Mouse (Mus musculus) WW6 (cell line): ENCODE measurements around the gene Peg10.
"Not testable (repeated sequence)": the region's sequence is repeated elsewhere in the genome, so short reads cannot be mapped to it uniquely, and the experiment has no call there.

Source experiments
- DNase-seq: peaks from one replicate; pipeline ENCODE4 v3.0.0-alpha.2; 2013; ENCODE audit warnings: low read depth, low spot score

Peg10 gene

DNA sequence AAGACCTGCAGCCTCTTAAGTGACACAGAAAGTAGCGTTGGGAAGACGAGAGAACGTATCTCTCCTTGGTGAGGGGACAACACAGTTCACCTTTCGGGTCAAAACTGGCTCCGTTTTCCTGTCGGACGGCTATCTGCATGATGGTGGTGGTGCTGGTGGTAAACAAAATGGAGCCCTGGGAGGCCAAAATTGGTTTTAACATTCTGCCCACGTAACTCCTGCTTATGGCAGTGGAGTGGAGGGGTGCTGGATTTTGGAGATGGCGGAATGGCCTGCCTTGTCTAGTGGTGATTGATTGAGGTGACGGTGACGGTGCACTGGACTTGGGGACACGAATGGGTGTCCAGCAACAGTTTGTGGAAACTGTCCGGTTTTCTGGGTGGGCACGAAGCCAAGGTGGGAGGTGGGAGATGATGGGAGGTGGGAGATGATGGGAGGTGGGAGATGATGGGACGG is 1.4 kb downstream of the Peg10 start:
- no peak for DNase-seq

DNA sequence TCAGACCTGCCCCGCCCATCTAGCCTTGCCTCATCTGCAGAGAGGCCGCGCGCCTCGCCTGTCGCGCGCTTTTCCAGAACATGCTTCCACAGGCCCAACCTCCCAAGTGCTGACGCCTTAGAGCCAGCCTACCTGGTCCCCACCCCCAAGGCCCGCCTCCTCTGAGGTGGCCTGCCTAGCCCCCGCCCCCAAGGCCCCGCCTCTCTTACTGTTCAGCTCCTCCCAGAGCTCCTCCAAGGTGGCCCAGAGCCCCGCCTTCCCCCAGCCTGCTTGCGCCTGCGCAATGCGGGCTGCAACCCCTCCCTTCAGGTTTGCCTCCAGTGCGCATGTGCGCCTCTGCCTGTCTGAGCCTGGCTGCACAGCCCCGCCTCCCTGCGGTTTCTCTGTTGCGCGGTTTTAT is 2.0 kb downstream of the Peg10 start:
- peak; percentile 81 for DNase-seq

DNA sequence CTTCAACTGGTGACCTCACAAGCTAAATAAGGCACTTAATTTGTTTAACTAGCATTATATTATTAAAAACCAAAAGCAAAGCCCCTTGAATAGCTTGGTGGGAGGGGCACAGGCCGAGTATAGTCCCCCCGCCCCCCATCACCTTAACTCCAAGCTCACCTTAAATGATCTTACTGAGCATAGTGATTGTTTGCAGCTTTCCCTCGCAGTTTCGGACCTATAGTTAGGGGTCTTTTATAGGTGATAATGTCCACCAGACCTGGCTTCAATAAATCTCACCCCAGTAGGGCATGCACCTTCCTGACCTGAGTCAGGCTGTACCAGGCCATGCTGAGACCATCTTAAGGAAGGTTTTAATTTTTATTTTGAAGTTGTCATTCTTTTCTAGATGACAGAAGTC is 4.2 kb downstream of the Peg10 start:
- no peak for DNase-seq

DNA sequence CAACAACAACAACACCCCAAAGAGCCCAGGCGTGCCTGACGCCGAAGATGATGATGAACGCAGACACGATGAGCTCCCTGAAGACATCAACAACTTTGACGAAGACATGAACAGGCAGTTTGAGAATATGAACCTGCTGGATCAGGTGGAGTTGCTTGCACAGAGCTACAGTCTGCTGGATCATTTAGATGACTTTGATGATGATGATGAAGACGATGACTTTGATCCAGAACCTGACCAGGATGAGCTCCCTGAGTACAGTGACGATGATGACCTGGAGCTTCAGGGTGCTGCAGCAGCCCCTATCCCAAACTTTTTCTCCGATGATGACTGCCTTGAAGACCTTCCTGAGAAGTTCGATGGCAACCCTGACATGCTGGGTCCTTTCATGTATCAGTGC is 7.2 kb downstream of the Peg10 start:
- DNase-seq = no peak

DNA sequence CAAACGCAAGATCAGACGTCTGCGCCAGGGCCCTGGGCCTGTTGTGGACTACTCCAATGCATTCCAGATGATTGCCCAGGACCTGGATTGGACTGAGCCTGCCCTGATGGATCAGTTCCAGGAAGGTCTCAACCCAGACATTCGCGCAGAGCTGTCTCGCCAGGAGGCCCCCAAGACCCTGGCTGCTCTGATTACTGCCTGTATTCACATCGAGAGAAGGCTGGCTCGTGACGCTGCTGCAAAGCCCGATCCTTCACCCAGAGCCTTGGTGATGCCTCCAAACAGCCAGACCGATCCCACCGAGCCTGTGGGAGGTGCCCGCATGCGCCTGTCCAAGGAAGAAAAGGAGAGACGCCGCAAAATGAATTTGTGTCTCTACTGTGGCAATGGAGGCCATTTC is 7.8 kb downstream of the Peg10 start:
- DNase-seq = no peak

DNA sequence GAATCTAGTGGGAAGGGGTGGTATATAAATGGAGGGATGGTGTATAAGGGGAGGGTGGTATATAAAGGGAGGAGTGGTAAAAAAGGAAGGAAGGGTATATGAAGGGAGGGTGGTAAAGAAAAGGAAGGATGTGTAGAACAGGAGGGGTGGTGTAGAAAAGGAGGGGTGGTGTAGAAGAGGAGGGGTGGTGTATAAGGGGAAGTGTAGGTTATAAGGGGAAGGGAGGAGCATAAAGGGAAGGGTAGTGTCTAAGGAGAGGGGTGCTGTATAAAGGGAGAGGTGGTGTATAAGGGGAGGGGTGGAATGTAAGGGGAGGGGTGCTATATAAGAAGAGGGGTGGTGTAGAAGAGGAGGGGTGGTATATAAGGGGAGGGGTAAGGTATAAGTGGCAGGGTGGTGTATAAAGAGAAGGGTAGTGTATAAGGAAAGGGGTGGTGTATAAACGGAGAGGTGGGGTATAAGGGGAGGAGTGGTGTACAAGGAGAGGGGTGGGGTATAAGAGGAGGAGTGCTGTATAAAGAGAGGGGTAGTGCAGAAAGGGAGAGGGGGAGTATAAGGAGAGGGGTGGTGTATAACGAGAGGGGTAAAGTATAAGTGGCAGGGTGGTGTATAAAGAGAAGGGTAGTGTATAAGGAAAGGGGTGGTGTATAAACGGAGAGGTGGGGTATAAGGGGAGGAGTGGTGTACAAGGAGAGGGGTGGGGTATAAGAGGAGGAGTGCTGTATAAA is 14.5 kb downstream of the Peg10 start:
- not testable (repeated sequence) for DNase-seq

DNA sequence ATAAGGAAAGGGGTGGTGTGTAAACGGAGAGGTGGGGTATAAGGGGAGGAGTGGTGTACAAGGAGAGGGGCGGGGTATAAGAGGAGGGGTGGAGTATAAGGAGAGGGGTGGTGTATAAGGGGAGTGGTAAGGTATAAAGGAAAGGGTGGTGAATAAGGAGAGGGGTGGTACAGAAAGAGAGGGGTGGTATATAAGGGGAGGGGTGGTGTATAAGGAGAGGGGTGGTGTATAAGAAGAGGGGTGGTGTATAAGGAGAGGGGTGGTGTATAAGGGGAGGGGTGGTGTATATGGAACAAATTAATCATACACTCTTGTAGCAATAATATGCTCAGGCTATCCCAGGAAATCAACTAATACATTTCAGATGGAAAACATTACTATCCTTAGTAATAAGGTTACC is 15.1 kb downstream of the Peg10 start:
- no peak for DNase-seq

DNA sequence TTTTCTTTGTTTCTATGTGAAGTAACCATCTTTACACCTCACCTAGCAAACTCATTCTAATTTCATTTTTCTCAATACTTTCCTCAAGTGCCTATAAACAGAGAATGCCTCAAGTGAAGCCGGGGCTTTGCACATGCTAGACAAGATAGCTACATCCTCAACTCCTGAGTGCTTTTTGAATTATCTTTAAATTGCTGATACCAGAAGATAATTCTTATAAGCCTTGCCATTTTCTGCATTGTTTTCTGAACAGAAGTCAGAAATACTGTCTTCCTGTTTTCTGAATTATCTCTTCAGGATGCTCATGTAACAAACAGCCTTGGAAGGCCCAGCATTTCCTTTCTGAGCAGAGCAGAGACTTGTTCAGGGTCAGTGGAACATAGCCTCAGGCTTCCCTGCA is 49.2 kb downstream of the Peg10 start:
- DNase-seq = no peak

DNA sequence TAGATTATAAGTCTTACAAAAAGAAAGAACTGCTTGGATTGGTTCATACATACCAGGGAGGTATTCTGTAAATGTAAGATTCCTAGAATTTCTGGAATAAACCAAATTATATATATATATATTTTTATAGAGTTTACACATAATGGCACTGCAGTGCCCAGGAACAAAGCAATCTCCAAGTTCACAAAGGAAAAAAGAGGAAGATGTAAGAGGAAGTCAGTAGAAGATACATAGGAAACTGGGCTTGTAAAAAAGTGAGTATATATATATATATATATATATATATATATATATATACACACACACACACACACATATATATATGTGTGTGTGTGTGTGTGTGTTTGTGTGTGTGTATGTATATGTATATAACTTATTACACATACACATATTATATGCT is 50.2 kb downstream of the Peg10 start:
- not testable (repeated sequence) for DNase-seq

DNA sequence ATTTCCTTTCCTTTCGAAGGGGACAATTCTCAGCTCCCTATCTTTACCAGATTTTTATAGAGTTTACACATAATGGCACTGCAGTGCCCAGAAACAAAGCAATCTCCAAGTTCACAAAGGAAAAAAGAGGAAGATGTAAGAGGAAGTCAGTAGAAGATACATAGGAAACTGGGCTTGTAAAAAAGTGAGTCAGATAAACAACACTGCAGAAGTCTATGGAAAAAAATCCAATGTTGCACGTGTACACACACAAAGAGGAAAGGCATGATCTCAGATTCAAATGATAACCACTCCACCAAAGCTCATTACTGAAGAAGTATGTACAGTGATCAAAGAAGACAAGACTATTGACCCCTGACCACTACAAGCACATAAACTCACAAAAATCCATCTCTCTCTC is 51.3 kb downstream of the Peg10 start:
- no peak for DNase-seq

DNA sequence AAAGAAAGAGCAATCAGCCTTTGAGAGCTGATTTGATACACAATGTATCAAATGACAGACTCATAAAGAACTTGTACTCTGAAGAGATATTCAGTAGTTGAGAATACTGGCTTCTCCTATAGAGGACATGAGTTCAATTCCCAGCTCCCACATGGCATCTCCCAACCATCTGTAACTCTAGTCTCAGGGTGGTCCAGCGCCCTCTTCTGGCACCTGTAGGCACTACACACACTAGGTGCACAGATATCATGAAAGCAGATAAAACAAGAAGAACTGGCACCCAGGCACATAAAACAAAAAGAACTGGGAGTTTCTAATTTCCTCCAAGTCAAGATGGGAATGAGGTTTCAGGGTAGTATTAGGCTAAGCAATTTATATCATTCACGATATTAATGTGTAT is 52.3 kb downstream of the Peg10 start:
- DNase-seq = no peak

DNA sequence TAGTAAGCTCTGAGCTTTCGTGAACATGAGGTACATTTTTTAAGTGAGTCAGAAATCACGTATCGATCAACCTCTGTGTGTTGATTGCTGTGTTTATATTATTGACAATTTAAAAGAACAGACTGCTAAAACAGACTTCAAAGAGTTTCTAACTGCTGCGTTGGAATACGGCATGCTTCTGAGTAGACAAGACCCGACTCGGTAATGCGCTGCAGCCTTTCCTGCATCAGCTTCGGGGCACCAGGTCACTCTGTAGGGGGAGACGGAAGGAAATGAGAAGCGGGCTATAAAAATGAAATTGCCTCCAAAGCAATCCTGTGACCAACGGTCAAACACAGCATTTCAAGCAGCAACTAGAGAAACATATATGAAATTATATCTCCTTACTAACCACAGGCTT is 59.9 kb downstream of the Peg10 start:
- DNase-seq = no peak
